Mouse (Mus musculus): ENCODE data around the gene Hoxa11.

The Hoxa11 gene

GRCm38 (mm10) chr6:52217895-52218642 is 27.5 kb downstream of the Hoxa11 start:
- peak; percentile 35 for DNase-seq

DNA sequence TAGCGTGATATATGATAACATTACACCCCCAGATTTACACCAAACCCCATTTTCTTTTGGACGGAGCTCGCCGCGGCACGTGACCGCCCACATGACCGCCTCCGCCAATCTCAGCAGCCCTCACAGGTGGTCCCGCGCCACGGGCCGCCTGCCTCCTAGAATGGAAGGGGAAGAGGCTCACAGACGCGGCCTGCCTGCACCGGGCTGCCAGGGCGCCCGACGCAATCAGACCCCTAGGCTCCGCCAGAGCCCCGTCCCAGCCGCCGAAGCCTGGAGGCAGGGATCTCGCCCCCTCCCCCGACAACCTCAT is 28.2 kb downstream of the Hoxa11 start:
- DNase-seq = peak; percentile 93

GRCm38 (mm10) chr6:52216691-52217458 is 28.7 kb downstream of the Hoxa11 start:
- no peak for DNase-seq

- peak; percentile 42 for DNase-seq
These were observed 29.7 kb downstream of the Hoxa11 start for GRCm38 (mm10) chr6:52215771-52216535.

GRCm38 (mm10) chr6:52215070-52215469 is 30.5 kb downstream of the Hoxa11 start:
- peak; percentile 28 for DNase-seq

DNA sequence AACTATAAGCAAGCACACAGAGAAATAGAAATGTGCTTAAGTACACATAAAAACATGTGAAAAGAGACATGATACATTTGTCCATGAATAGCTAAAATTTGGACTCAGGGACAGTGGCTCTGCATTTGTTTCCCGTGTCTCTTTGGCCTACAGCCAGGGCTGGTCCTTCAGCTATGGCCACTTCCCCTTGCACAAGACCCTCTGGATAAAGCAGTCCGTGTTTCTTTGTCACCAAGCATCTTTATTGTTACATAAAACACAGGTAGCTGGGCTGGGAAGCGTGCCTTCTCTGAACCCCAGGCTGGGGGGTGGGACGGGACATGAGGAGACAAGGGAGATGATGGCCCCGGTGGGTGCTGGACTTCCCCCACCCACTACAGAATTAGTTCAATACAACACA is 31.3 kb downstream of the Hoxa11 start:
- DNase-seq = peak; percentile 23

- DNase-seq = peak; percentile 86
These were observed 32.3 kb downstream of the Hoxa11 start, which contains the start of the genes Hoxa3 and Gm28308 for GRCm38 (mm10) chr6:52213119-52213986. Hoxa3 (minus strand) TSS chr6:52213336. Gm28308 (minus strand) TSS chr6:52213339.

DNA sequence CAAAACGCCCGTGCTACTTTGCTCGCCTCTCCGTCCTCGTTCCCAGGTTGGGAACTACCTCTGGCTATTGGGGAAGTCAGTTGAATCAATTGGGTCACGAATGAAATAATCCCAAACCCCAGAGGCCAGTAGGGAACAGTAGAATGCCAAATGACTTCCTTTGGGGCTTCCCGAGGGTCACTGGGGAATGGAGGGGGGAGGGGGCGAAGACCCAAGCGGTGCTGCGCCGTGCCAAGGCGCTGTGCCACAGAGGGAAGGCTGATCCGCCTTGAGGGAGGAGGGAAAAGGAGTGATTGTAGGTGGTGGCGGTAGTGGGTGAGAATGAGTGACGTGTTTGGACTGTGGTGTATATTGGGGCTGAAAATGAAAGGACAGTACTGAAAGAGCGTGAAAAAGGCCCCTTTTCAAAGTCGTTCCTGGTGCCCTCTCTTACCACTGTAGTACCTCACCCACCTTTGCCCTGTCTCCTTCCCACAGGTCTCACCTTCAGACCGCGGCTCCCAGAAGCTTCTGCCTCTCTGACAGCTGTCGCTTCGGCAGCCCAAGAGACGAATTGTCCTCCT is 33.0 kb downstream of the Hoxa11 start:
- DNase-seq = peak; percentile 78

- DNase-seq = peak; percentile 53
These were observed 33.6 kb downstream of the Hoxa11 start for GRCm38 (mm10) chr6:52211961-52212360.

DNA sequence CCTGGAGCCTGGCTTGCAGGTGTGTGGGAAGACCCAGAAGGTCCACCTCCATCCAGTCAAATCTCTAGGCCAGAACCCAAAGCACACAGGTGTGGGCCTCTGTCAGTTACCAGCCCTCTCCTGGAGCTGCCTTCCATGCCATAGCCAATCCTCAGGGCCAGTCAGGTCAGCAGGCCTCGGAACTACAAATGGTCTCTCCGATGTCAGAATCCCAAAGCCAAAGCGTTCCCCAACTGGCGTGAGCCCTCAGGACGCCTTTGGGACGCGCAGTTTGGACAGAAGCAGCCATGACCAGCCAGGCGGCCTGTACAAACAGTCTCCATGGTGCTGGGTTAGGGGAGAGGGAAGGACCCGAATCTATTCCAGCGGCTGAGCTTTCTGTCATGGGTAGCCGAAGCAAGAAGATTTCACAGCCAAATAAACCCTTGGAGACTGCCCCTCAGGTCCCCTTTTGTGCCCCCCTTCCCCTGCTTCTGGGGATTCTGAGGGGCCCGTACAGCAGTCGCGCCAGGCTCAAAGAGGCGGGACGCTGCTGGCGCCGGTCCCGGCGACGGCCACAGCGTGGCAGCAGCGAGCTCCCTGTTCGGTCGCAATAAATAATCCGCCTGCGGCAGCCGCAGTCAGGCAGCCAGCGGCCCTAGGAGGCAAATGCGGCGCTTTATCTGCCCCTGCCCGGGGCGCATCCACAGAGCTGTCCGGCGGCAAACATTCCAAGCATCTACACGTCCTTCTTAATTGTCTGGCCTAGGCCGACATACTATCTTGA is 34.3 kb downstream of the Hoxa11 start:
- DNase-seq = peak; percentile 81

- DNase-seq = no peak
These were observed 35.9 kb downstream of the Hoxa11 start for GRCm38 (mm10) chr6:52209685-52210046.

DNA sequence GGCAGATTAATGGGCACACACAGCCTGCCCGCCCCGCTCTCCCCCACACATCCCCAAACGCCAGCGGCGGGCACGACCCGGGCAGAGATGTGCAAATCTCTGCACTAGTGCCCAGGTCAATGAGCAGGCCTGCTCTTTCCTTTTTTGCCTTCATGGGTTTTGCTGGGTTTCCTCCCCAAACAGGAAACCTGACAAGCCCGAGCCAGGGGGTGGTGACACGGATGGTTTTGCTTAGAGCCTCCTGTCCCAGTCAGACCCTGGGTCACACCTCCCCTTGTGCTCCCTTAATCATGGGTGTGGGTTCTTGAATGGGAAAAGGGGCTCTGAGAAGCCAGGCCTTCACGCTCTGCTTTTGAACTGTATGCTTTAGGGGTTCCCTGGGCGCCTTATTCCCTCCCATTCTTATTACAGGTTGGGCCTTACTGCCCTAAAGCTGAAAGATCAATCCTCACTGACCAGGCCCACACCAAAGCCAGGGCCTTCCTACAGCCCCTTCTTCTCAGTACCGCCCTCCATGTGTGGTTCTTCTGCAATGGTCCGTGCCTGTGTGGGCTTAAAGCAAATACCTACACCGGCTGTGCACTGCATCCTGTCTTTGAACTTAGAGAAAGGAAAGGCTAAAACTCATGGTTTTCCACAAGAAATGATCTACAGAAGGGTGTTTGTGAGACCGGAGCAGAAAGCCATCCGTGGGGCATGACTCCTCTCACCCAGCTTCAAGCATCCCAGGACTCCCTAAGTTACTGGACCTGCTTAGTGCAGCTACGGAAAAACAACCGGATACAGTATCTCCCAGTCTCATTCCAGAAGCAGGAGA is 36.5 kb downstream of the Hoxa11 start:
- DNase-seq = peak; percentile 24

- peak; percentile 75 for DNase-seq
These were observed 37.3 kb downstream of the Hoxa11 start, which contains the start of gene Hoxa6 for GRCm38 (mm10) chr6:52208072-52208867. Hoxa6 (minus strand) TSS chr6:52208722.

DNA sequence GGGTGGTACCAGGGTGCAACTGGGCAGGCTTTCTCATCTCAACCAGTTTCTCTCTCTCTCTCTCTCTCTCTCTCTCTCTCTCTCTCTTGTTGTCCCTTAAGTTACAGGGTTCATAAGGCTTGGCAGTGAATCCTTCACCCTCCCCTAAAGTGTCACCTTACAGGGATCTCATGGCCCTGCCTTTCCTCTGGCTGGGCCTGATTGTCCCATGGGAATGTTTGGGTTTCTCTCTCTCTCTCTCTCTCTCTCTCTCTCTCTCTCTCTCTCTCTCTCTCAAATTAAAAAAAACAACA is 38.0 kb downstream of the Hoxa11 start:
- no peak for DNase-seq

DNA sequence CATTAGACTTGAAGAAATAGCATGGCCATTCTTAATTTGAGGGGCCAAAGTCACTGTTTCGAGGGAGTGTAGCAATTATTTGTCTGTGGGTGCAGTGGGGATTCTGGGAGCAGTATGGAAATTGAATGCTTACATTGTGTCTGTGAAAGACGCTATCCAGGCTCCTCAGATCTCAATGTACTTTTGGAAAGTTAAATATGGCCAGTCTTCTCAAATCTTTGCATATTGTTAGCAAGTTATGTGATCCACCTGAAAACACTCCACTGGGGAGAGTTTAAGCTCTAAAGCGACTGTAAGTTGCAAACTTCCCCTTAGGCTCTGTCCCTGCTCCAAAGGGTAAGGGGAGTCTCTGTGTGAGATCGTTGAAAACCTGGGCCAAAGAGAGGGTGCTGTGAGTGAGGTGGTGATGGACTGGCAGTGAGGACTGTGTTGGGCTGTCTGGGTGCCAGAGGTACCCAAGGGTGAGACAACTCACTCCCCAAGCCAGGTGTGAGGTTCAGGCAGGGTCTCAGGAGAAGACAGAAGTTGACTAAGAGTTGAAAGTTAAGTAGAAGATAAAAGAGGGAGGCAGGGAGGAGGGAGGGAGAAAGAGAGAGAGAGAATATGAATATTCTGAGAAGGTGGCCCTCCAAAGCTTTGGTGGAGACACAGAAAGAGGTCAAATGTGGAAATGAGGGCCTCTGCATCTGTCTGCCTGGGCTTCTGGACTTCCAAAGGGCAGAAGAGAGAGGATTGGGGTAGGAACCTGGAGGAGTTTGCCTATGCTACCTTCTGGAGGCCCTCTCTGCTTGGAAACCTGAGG is 38.5 kb downstream of the Hoxa11 start:
- no peak for DNase-seq

DNA sequence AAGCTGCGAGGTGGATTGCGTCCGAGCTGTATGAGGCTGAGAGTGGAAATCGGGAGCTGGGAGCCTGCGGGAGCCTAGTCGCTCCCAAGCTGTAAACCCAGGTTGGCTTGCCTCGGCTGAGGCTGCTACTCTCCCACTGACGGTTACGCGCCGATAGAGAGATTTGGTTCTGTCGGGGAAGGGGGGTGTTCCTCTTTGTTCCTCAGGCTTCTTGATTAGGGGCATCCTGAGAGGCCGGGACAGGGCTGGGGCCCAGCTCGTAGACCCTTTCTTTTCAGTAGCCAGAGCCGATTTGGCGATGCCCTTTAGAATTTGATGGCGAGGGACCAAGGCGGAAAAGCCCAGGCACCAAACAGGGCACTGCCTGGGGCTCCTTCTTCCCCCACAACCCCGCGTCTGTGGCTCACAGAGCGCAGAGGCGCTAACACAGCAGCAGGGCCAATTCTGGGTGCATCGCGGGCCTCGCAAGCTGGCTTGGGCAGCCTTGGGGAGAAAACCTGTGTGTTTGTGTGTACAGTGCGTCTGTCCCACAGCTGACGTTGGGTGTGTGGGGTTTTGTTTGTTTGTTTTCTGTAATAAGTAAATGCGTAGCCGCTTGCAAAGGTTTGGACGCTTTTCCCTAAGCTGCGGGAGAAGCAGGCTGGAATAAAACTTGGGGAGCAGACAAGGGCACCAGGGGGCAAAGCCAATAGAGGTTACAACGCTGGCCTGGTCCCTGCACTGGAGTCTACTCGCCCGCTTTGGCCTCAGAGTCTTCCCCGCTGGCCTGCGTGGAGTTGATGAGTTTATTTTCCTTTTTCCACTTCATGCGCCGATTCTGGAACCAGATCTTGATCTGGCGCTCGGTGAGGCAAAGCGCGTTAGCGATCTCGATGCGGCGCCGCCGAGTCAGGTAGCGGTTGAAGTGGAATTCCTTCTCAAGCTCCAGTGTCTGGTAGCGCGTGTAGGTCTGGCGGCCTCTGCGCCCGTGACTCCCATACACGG is 39.7 kb downstream of the Hoxa11 start:
- DNase-seq = peak; percentile 16

DNA sequence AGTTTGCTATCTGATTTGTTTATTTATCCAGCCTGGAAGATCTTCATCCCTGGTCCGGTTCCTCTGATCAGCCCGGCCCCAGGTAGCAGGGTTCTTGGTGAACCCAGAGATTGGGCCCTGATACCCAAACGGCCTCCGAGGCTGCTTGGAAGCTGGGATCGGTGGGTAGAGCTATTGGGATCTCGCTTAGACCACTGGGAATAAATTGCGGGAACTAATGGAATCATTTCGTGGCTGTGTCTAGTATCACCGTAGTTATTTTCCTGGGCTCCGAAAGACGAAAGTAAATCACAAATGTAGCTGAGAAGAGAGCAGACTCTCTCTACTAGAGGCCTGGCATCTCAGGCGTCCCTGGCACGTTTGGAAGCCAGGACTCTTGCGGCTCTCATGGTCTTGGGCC is 40.4 kb downstream of the Hoxa11 start:
- DNase-seq = peak; percentile 20
